Mouse (Mus musculus) spleen, postnatal 14 days (tissue): ENCODE measurements around the gene Slc35b4.

ENCODE experiments used
- DNase-seq, 2 experiments: peaks; one replicate each; pipeline ENCODE4 v3.0.0; 2021 to 2022; ENCODE audit warnings: low spot score in 2 of 2

Gene Slc35b4

GRCm38 (mm10) chr6:34176864-34177247 lies at the start of gene Slc35b4:
Gene Slc35b4 (minus strand): TSS chr6:34177111.
- DNase-seq: peak; percentile 72 to 87

- DNase-seq: no peak
These were observed 48.2 kb upstream of the Slc35b4 start for GRCm38 (mm10) chr6:34225004-34225599.

- DNase-seq: no peak
These were observed 39.8 kb upstream of the Slc35b4 start for GRCm38 (mm10) chr6:34216450-34217319.

- DNase-seq: no peak
These were observed 28.8 kb upstream of the Slc35b4 start for GRCm38 (mm10) chr6:34205754-34206153.

- peak in 1 of 2 experiments; percentile 6 for DNase-seq
These were observed 28.2 kb upstream of the Slc35b4 start for GRCm38 (mm10) chr6:34204971-34205572.

GRCm38 (mm10) chr6:34203503-34203902 lies 26.6 kb upstream of the Slc35b4 start:
- no peak for DNase-seq

- DNase-seq: no peak
These were observed 18.1 kb upstream of the Slc35b4 start for GRCm38 (mm10) chr6:34194981-34195380.

GRCm38 (mm10) chr6:34193708-34194475 lies 17.0 kb upstream of the Slc35b4 start:
- peak in 1 of 2 experiments; percentile 24 for DNase-seq

- DNase-seq: no peak
These were observed 14.5 kb upstream of the Slc35b4 start for GRCm38 (mm10) chr6:34191401-34191800.

GRCm38 (mm10) chr6:34189494-34189893 lies 12.6 kb upstream of the Slc35b4 start:
- no peak for DNase-seq

GRCm38 (mm10) chr6:34187986-34188599 lies 11.2 kb upstream of the Slc35b4 start:
- no peak for DNase-seq

- no peak for DNase-seq
These were observed 10.5 kb upstream of the Slc35b4 start for GRCm38 (mm10) chr6:34187273-34187863.

GRCm38 (mm10) chr6:34183326-34183725 lies 6.4 kb upstream of the Slc35b4 start:
- DNase-seq: no peak

GRCm38 (mm10) chr6:34181961-34182360 lies 5.0 kb upstream of the Slc35b4 start:
- DNase-seq: no peak

- DNase-seq: no peak
These were observed 3.0 kb upstream of the Slc35b4 start for GRCm38 (mm10) chr6:34179911-34180310.

- DNase-seq: no peak
These were observed 2.1 kb upstream of the Slc35b4 start for GRCm38 (mm10) chr6:34179007-34179406.

- no peak for DNase-seq
These were observed 624 bp downstream of the Slc35b4 start for GRCm38 (mm10) chr6:34176111-34176863.

- no peak for DNase-seq
These were observed 2.2 kb downstream of the Slc35b4 start for GRCm38 (mm10) chr6:34174715-34175114.

- DNase-seq: no peak
These were observed 3.7 kb downstream of the Slc35b4 start for GRCm38 (mm10) chr6:34173251-34173650.

- no peak for DNase-seq
These were observed 5.0 kb downstream of the Slc35b4 start for GRCm38 (mm10) chr6:34171748-34172457.
